8 mouse cellular contexts compared by ENCODE assay signal in genomic region chr11:116167232-116167631, GRCm38 (mm10). TPM values are rescaled to one million over a fixed set of nuclear protein-coding genes. Genes with fewer than 3 reads are reported as not detected.
DNase-seq lines count a peak whose midpoint lies in the region; ATAC-seq and TF ChIP-seq lines count a peak whose summit lies in the region.

No protein-coding gene starts in this region.

- H3K9ac ChIP-seq in heart, embryonic 13.5 days: peak overlapping the region; percentile 88
- peak overlapping the region; percentile 80 for H3K9ac ChIP-seq in forebrain, postnatal 0 days
- H3K9ac ChIP-seq in liver, postnatal 0 days (replicated peaks): peak overlapping the region; percentile 71

- no peak for DNase-seq in heart, postnatal 4 days
- peak; percentile 65 for DNase-seq in adipocyte (ENCODE audit: low spot score)
- DNase-seq in forebrain, postnatal 0 days: peak; percentile 66
- DNase-seq in liver, postnatal 0 days: no peak
- no peak for DNase-seq in layer of hippocampus, adult 18-20 months (ENCODE audit: low spot score in 2 of 2)
- no peak for DNase-seq in gastrocnemius, adult 18-20 months (ENCODE audit: low spot score)
- no peak for DNase-seq in right cerebral cortex, postnatal 36 days (ENCODE audit: low spot score in 2 of 2)

- peak overlapping the region; percentile 73 for H3K4me2 ChIP-seq in heart, embryonic 13.5 days
- peak overlapping the region; percentile 67 for H3K4me2 ChIP-seq in forebrain, postnatal 0 days (ENCODE audit: low read depth)
- H3K4me2 ChIP-seq in liver, postnatal 0 days (ENCODE audit: low read depth, low read length): peak overlapping the region; percentile 84

- no peaks in the 10 kb centered on the region for H3K9me3 ChIP-seq in heart, embryonic 13.5 days
- no peaks in the 10 kb centered on the region for H3K9me3 ChIP-seq in forebrain, postnatal 0 days (ENCODE audit: low read length)
- H3K9me3 ChIP-seq in liver, postnatal 0 days (ENCODE audit: low read length): no peaks in the 10 kb centered on the region

- no peak for ATAC-seq in heart, embryonic 13.5 days (ENCODE audit: extremely low read depth, insufficient number of reproducible peaks, low FRiP score, low TSS enrichment)
- no peak for ATAC-seq in forebrain, postnatal 0 days
- no peak for ATAC-seq in liver, postnatal 0 days

- H3K36me3 ChIP-seq in heart, embryonic 13.5 days: peaks cover 40% of the 10 kb centered on the region
- peaks cover 12% of the 10 kb centered on the region for H3K36me3 ChIP-seq in forebrain, postnatal 0 days (ENCODE audit: insufficient read depth)
- peaks cover 9% of the 10 kb centered on the region; the same call in 1 of the 2 replicates for H3K36me3 ChIP-seq in liver, postnatal 0 days (replicated peaks; ENCODE audit: insufficient read depth, low read length)

- H3K27me3 ChIP-seq in heart, embryonic 13.5 days (replicated peaks): no peaks in the 10 kb centered on the region
- H3K27me3 ChIP-seq in forebrain, postnatal 0 days (ENCODE audit: insufficient read depth, low read length): no peaks in the 10 kb centered on the region
- no peaks in the 10 kb centered on the region for H3K27me3 ChIP-seq in liver, postnatal 0 days (ENCODE audit: insufficient read depth, low read length)

- no peak for TF ChIP-seq EP300 in liver, postnatal 0 days (IDR thresholded peaks at IDR 0.05; ENCODE audit: low read depth)

- TF ChIP-seq CTCF in forebrain, postnatal 0 days (IDR thresholded peaks at IDR 0.05; ENCODE audit: low read depth): no peak
- TF ChIP-seq CTCF in liver, postnatal 0 days (IDR thresholded peaks at IDR 0.05; ENCODE audit: low read depth): no peak

- 4% methylated on average over 6 of the region's 6 CpGs for WGBS in heart, embryonic 13.5 days
- WGBS in forebrain, postnatal 0 days: 5% methylated on average over 6 of the region's 6 CpGs
- 15% methylated on average over 6 of the region's 6 CpGs for WGBS in liver, postnatal 0 days (ENCODE audit: insufficient replicate concordance)

- H3K4me3 ChIP-seq in heart, embryonic 13.5 days: peak overlapping the region; percentile 70
- H3K4me3 ChIP-seq in forebrain, postnatal 0 days (ENCODE audit: low read depth, low read length): peak overlapping the region; percentile 65
- H3K4me3 ChIP-seq in liver, postnatal 0 days (ENCODE audit: low read depth, low read length): peak overlapping the region; percentile 72

- H3K4me1 ChIP-seq in heart, embryonic 13.5 days: peaks cover 24% of the 10 kb centered on the region
- peaks cover 10% of the 10 kb centered on the region for H3K4me1 ChIP-seq in forebrain, postnatal 0 days (ENCODE audit: insufficient read depth)
- peaks cover 18% of the 10 kb centered on the region for H3K4me1 ChIP-seq in liver, postnatal 0 days (ENCODE audit: insufficient read depth)

- peak overlapping the region; percentile 95 for H3K27ac ChIP-seq in heart, embryonic 13.5 days (replicated peaks)
- H3K27ac ChIP-seq in forebrain, postnatal 0 days (ENCODE audit: low read depth, low read length): peak overlapping the region; percentile 88
- H3K27ac ChIP-seq in liver, postnatal 0 days (ENCODE audit: low read depth): peak overlapping the region; percentile 52

RNA-seq across cellular contexts. Expression of gene Fbf1, which starts 0.7 kb away (rescaled TPM):
- 22.8 and 24.4 TPM in 2 replicates for polyA plus RNA-seq in heart, embryonic 13.5 days (2015; fragmentation: Nextera tagmentation; extraction: Ambion mirVana)
- total RNA-seq in heart, postnatal 4 days (2021): 10 to 100 TPM; 20.2 to 21.5 TPM
- total RNA-seq in forebrain, postnatal 0 days (2014; rRNA removed): 97.9 and 108 TPM in 2 replicates
- polyA plus RNA-seq in forebrain, postnatal 0 days (2015; fragmentation: Nextera tagmentation; extraction: Ambion mirVana): 23.2 and 38.2 TPM in 2 replicates
- polyA plus RNA-seq in liver, postnatal 0 days (2015; fragmentation: Nextera tagmentation; extraction: Ambion mirVana): 2.2 and 2.3 TPM in 2 replicates
- 10 to 100 TPM; 82.3 to 83.6 TPM for total RNA-seq in layer of hippocampus, adult 18-20 months (2021)
- 10 to 100 TPM in 1 of 2 experiments, 1 to 10 TPM in 1; 8.9 to 11.0 TPM for total RNA-seq in gastrocnemius, adult 18-20 months (2021)

RNA-seq across cellular contexts. Expression of gene Mrpl38, which starts 28.6 kb away (rescaled TPM):
- polyA plus RNA-seq in heart, embryonic 13.5 days (2015; fragmentation: Nextera tagmentation; extraction: Ambion mirVana): 82.4 and 92.2 TPM in 2 replicates
- 10 to 100 TPM; 52.5 to 55.3 TPM for total RNA-seq in heart, postnatal 4 days (2021)
- total RNA-seq in forebrain, postnatal 0 days (2014; rRNA removed): 56.7 and 67.8 TPM in 2 replicates
- 60.7 and 63.6 TPM in 2 replicates for polyA plus RNA-seq in forebrain, postnatal 0 days (2015; fragmentation: Nextera tagmentation; extraction: Ambion mirVana)
- polyA plus RNA-seq in liver, postnatal 0 days (2015; fragmentation: Nextera tagmentation; extraction: Ambion mirVana): 43.9 and 44.0 TPM in 2 replicates
- 10 to 100 TPM; 60.2 to 61.2 TPM for total RNA-seq in layer of hippocampus, adult 18-20 months (2021)
- total RNA-seq in gastrocnemius, adult 18-20 months (2021): 10 to 100 TPM; 48.4 to 52.9 TPM

RNA-seq across cellular contexts. Expression of gene Ten1, which starts 31.4 kb away (rescaled TPM):
- polyA plus RNA-seq in heart, embryonic 13.5 days (2015; fragmentation: Nextera tagmentation; extraction: Ambion mirVana): 82.1 and 88.7 TPM in 2 replicates
- total RNA-seq in heart, postnatal 4 days (2021): 10 to 100 TPM; 32.7 to 39.6 TPM
- 62.8 and 65.6 TPM in 2 replicates for total RNA-seq in forebrain, postnatal 0 days (2014; rRNA removed)
- 92.8 and 104 TPM in 2 replicates for polyA plus RNA-seq in forebrain, postnatal 0 days (2015; fragmentation: Nextera tagmentation; extraction: Ambion mirVana)
- polyA plus RNA-seq in liver, postnatal 0 days (2015; fragmentation: Nextera tagmentation; extraction: Ambion mirVana): 20.7 and 22.8 TPM in 2 replicates
- total RNA-seq in layer of hippocampus, adult 18-20 months (2021): 10 to 100 TPM; 33.7 to 39.8 TPM
- 10 to 100 TPM; 16.9 to 20.4 TPM for total RNA-seq in gastrocnemius, adult 18-20 months (2021)

RNA-seq across cellular contexts. Expression of gene Acox1, which starts 31.6 kb away (rescaled TPM):
- polyA plus RNA-seq in heart, embryonic 13.5 days (2015; fragmentation: Nextera tagmentation; extraction: Ambion mirVana): 29.0 and 31.0 TPM in 2 replicates
- total RNA-seq in heart, postnatal 4 days (2021): 10 to 100 TPM; 70.3 to 73.3 TPM
- total RNA-seq in forebrain, postnatal 0 days (2014; rRNA removed): 89.4 and 108 TPM in 2 replicates
- polyA plus RNA-seq in forebrain, postnatal 0 days (2015; fragmentation: Nextera tagmentation; extraction: Ambion mirVana): 43.8 and 58.2 TPM in 2 replicates
- polyA plus RNA-seq in liver, postnatal 0 days (2015; fragmentation: Nextera tagmentation; extraction: Ambion mirVana): 258 and 304 TPM in 2 replicates
- total RNA-seq in layer of hippocampus, adult 18-20 months (2021): 100 to 1,000 TPM; 125 TPM
- total RNA-seq in gastrocnemius, adult 18-20 months (2021): 100 to 1,000 TPM in 1 of 2 experiments, 10 to 100 TPM in 1; 99.6 to 109 TPM

RNA-seq across cellular contexts. Expression of gene Trim65, which starts 36.3 kb away (rescaled TPM):
- polyA plus RNA-seq in heart, embryonic 13.5 days (2015; fragmentation: Nextera tagmentation; extraction: Ambion mirVana): 4.2 and 4.3 TPM in 2 replicates
- 1 to 10 TPM; 4.3 to 4.8 TPM for total RNA-seq in heart, postnatal 4 days (2021)
- 4.2 and 5.0 TPM in 2 replicates for total RNA-seq in forebrain, postnatal 0 days (2014; rRNA removed)
- 1.2 and 1.9 TPM in 2 replicates for polyA plus RNA-seq in forebrain, postnatal 0 days (2015; fragmentation: Nextera tagmentation; extraction: Ambion mirVana)
- polyA plus RNA-seq in liver, postnatal 0 days (2015; fragmentation: Nextera tagmentation; extraction: Ambion mirVana): 1.1 and 1.2 TPM in 2 replicates
- 1 to 10 TPM; 6.7 to 8.3 TPM for total RNA-seq in layer of hippocampus, adult 18-20 months (2021)
- 1 to 10 TPM; 4.2 to 4.6 TPM for total RNA-seq in gastrocnemius, adult 18-20 months (2021)

Comparison
In these comparisons a context has a peak if more than half of its experiments do, and no peak if none do; other contexts are left out.
1. DNase-seq: peak in adipocyte (single experiment) and forebrain, postnatal 0 days (single experiment); none in heart, postnatal 4 days (single experiment), liver, postnatal 0 days (single experiment), layer of hippocampus, adult 18-20 months (0 of 2), gastrocnemius, adult 18-20 months (single experiment) and right cerebral cortex, postnatal 36 days (0 of 2).
2. Peak in every context shown above with its lines, with median percentiles within 50 percentile points of each other: H3K27ac ChIP-seq, H3K4me2 ChIP-seq, H3K4me3 ChIP-seq and H3K9ac ChIP-seq.